Mouse (Mus musculus) hindbrain, embryonic 14.5 days (tissue): Measurements from ENCODE around the gene Arfip1. TPM values are rescaled to one million over a fixed set of nuclear protein-coding genes. Genes with fewer than 3 reads are reported as not detected.

ENCODE experiments used
- ATAC-seq: fragments of 200-750 bp; cut with Nextera tagmentation; 2 replicates; pipeline ENCODE4 v1.8.0; 2017; ENCODE audit warnings: moderate number of reproducible peaks, mild to moderate bottlenecking, moderate TSS enrichment, moderate library complexity; ENCODE audit not compliant: low FRiP score
- DNase-seq: peaks from one replicate; pipeline ENCODE4 v3.0.0-alpha.2; 2015; ENCODE audit warnings: low spot score
- H3K27ac ChIP-seq: fragments of 300-500 bp; sonication (generic); 2 replicates; pipeline ENCODE4 v1.5.1; 2014; ENCODE audit warnings: mild to moderate bottlenecking, moderate library complexity
- H3K27me3 ChIP-seq: fragments of 300-500 bp; sonication (generic); 2 replicates; pipeline ENCODE4 v1.6.1; 2014; ENCODE audit warnings: mild to moderate bottlenecking, low read length, mixed read lengths; ENCODE audit not compliant: control insufficient read depth, insufficient read depth
- H3K36me3 ChIP-seq: fragments of 300-500 bp; sonication (generic); replicated peaks from 2 replicates; pipeline ENCODE4 v1.6.1; 2014; ENCODE audit not compliant: control insufficient read depth, insufficient read depth
- H3K4me1 ChIP-seq: fragments of 300-500 bp; sonication (generic); replicated peaks from 2 replicates; pipeline ENCODE4 v1.6.1; 2014; ENCODE audit warnings: antibody characterized with exemption, low read length, mixed read lengths; ENCODE audit not compliant: control insufficient read depth, insufficient read depth
- H3K4me2 ChIP-seq: fragments of 300-500 bp; sonication (generic); replicated peaks from 2 replicates; pipeline ENCODE4 v1.6.1; 2014; ENCODE audit warnings: mild to moderate bottlenecking, moderate library complexity
- H3K4me3 ChIP-seq: fragments of 300-500 bp; sonication (generic); replicated peaks from 2 replicates; pipeline ENCODE4 v1.5.1; 2014; ENCODE audit warnings: mild to moderate bottlenecking, low read length
- H3K9ac ChIP-seq: fragments of 300-500 bp; sonication (generic); 2 replicates; pipeline ENCODE4 v1.6.1; 2014
- H3K9me3 ChIP-seq: fragments of 300-500 bp; sonication (generic); 2 replicates; pipeline ENCODE4 v1.6.1; 2016; ENCODE audit warnings: low read length; ENCODE audit not compliant: control insufficient read depth
- WGBS: fragments of 180-500 bp; shearing (Covaris S2); extraction: QIAGEN DNeasy Blood & Tissue Kit; methylation state at CpG from one replicate; pipeline ENCODE4 v1.1.7; 2014; 5-methylcytosine and 5-hydroxymethylcytosine counted together
- polyA plus RNA-seq: library from polyadenylated mRNA; unstranded; fragments of >200 nt; fragmentation: Nextera tagmentation; extraction: Ambion mirVana; gene quantifications from 2 replicates; pipeline ENCODE4 v1.2.1, GENCODE M21; 2014

Arfip1 gene
- polyA plus RNA-seq, 1 experiment from 2014 or later = 27.9 TPM

DNA sequence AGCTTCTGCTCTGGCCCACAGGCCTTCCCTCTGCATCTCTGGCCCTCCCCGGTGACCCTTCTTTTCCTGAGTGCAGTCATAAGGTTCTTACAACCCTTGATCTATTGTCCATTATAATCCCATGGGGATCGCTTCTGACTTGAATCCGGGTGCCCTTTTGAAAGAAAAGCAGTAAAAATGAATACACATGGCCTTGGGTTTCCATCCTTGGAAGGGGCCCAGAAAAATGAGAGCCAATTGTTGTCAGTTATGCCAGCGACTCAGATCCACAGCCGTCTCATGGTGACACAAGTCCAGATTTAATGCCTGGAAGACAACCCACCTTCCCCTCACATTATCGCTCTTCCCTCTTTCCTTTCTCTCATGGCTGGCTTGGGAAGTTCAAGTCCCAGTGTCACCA is 100.3 kb downstream of the Arfip1 start:
- Histone ChIP-seq H3K27me3 (peaks cover 24% of the 10 kb centered on the region), H3K4me2 (no peak overlapping the region), H3K4me1 (peaks cover 7% of the 10 kb centered on the region), H3K9me3 (no peaks in the 10 kb centered on the region), H3K27ac (no peak overlapping the region), H3K9ac (no peak overlapping the region), H3K36me3 (no peaks in the 10 kb centered on the region), H3K4me3 (no peak overlapping the region)
- no peak for ATAC-seq
- 74% methylated on average over 6 of the region's 6 CpGs for WGBS
- no peak for DNase-seq

DNA sequence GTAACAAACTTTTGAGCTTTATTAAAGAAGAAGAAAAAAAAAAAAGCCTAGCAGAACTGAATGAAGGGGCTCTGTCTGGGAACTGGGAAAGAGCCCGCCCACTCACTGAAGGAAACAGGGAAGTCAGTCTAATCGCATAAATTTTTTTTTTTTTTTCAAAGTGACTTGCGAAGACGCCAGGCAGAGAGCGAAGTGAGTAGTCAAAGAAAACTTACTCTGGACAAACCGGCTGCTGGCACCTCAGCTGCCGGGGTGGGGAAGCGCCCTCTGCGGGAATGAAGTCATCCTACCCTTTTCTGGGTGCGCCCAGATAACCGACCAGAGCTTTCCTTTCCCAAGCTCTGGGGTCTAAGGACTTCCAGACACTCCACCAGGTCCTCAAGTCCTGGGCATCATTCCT is 101.3 kb downstream of the Arfip1 start:
- H3K9ac ChIP-seq = peak overlapping the region; percentile 68; the same call in 1 of the 2 replicates
- WGBS = 1% methylated on average over 11 of the region's 11 CpGs
- peak; percentile 50 for DNase-seq
- no peaks in the 10 kb centered on the region for H3K9me3 ChIP-seq
- no peaks in the 10 kb centered on the region for H3K36me3 ChIP-seq
- H3K4me3 ChIP-seq = peak overlapping the region; percentile 59
- H3K27ac ChIP-seq = no peak overlapping the region
- peaks cover 7% of the 10 kb centered on the region for H3K4me1 ChIP-seq
- peak overlapping the region; percentile 88 for H3K4me2 ChIP-seq
- no peak for ATAC-seq
- peaks cover 27% of the 10 kb centered on the region for H3K27me3 ChIP-seq

GRCm38 (mm10) chr3:84480006-84480897 is 102.2 kb downstream of the Arfip1 start, which contains the start of gene Fhdc1:
Fhdc1 (minus strand) TSS chr3:84480429.
- no peaks in the 10 kb centered on the region for H3K9me3 ChIP-seq
- under 1% methylated on average over 76 of the region's 82 CpGs for WGBS
- H3K4me1 ChIP-seq = peaks cover 7% of the 10 kb centered on the region
- DNase-seq (peak; percentile 39), ATAC-seq (peak; percentile 82)
- peaks cover 27% of the 10 kb centered on the region for H3K27me3 ChIP-seq
- H3K4me3 ChIP-seq = peak within 1 kb of the TSS; percentile 59
- H3K27ac ChIP-seq = peak within 1 kb of the TSS; percentile 66
- H3K4me2 ChIP-seq = peak within 1 kb of the TSS; percentile 88
- H3K36me3 ChIP-seq = no peaks in the 10 kb centered on the region
- H3K9ac ChIP-seq = peak within 1 kb of the TSS; percentile 68

DNA sequence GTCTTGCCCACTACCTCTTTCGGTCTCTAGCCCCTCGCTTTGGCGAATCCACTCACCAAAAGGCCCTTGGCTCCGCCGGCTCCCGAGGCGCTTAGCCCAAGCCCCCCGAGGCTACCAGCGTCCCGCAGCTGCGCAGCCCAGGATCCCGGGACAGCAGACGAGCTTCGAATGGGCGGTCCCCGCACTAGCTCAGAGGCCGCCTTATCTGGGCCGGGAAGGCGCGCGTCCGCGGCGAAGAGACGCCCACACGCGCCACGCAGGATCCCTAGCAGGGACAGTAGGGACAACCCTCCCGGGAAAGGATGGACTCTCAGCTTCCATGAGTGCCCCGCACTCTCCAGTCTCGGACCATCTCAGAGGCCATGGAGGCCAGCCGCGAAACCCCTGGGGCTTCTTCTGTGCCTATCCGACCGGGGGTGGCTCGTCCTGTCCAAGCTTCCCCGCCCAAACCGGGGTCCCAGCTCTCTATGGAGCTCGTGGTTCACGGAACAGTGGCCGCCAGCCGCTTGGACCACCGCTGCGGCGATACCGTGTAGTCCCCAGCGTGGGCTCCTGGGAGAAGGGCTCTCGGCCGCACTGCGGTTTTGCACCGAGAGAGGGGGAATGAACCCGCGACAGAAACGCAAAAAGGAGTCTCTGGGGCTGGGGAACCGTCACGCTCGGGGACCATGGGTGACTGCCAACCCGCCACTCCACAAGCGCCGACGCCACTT is 103.0 kb downstream of the Arfip1 start:
- ATAC-seq (peak; percentile 29), DNase-seq (peak; percentile 43)
- Histone ChIP-seq H3K27me3 (peaks cover 27% of the 10 kb centered on the region), H3K9ac (peak overlapping the region; percentile 68), H3K4me3 (peak overlapping the region; percentile 59), H3K9me3 (no peaks in the 10 kb centered on the region), H3K4me2 (peak overlapping the region; percentile 88), H3K27ac (no peak overlapping the region), H3K36me3 (no peaks in the 10 kb centered on the region), H3K4me1 (peaks cover 7% of the 10 kb centered on the region)
- under 1% methylated on average over 61 of the region's 61 CpGs for WGBS

- ATAC-seq (no peak), DNase-seq (no peak)
- H3K4me3 ChIP-seq = peak overlapping the region; percentile 59
- 5% methylated on average over 12 of the region's 12 CpGs for WGBS
- H3K27ac ChIP-seq = no peak overlapping the region
- H3K9ac ChIP-seq = peak overlapping the region; percentile 68
- peaks cover 7% of the 10 kb centered on the region for H3K4me1 ChIP-seq
- H3K4me2 ChIP-seq = peak overlapping the region; percentile 88
- no peaks in the 10 kb centered on the region for H3K9me3 ChIP-seq
- peaks cover 27% of the 10 kb centered on the region for H3K27me3 ChIP-seq
- no peaks in the 10 kb centered on the region for H3K36me3 ChIP-seq
Observed at GRCm38 (mm10) chr3:84478896-84479292, 103.5 kb downstream of the Arfip1 start.

- no peak overlapping the region for H3K9ac ChIP-seq
- H3K9me3 ChIP-seq = no peaks in the 10 kb centered on the region
- peak overlapping the region; percentile 59 for H3K4me3 ChIP-seq
- DNase-seq (no peak), ATAC-seq (no peak)
- peaks cover 7% of the 10 kb centered on the region for H3K4me1 ChIP-seq
- H3K4me2 ChIP-seq = peak overlapping the region; percentile 88
- H3K36me3 ChIP-seq = no peaks in the 10 kb centered on the region
- no peak overlapping the region for H3K27ac ChIP-seq
- H3K27me3 ChIP-seq = peaks cover 27% of the 10 kb centered on the region
- 3% methylated on average over 7 of the region's 7 CpGs for WGBS
Observed at GRCm38 (mm10) chr3:84478195-84478594, 104.2 kb downstream of the Arfip1 start.

- no peak for ATAC-seq
- Histone ChIP-seq H3K4me3 (no peak overlapping the region), H3K27me3 (peaks cover 27% of the 10 kb centered on the region), H3K4me2 (peak overlapping the region; percentile 88), H3K9ac (no peak overlapping the region), H3K36me3 (no peaks in the 10 kb centered on the region), H3K9me3 (no peaks in the 10 kb centered on the region), H3K27ac (no peak overlapping the region), H3K4me1 (peaks cover 7% of the 10 kb centered on the region)
- no peak for DNase-seq
- WGBS = 89% methylated on average over 1 of the region's 1 CpGs
Observed at GRCm38 (mm10) chr3:84477498-84477897, 104.9 kb downstream of the Arfip1 start.

- no peak for DNase-seq
- Histone ChIP-seq H3K9me3 (no peaks in the 10 kb centered on the region), H3K36me3 (no peaks in the 10 kb centered on the region), H3K27me3 (peaks cover 23% of the 10 kb centered on the region), H3K4me2 (no peak overlapping the region), H3K4me3 (no peak overlapping the region), H3K9ac (no peak overlapping the region), H3K27ac (no peak overlapping the region), H3K4me1 (peaks cover 7% of the 10 kb centered on the region)
- ATAC-seq = no peak
- 91% methylated on average over 12 of the region's 12 CpGs for WGBS
Observed at GRCm38 (mm10) chr3:84474981-84475775, 107.2 kb downstream of the Arfip1 start.

DNA sequence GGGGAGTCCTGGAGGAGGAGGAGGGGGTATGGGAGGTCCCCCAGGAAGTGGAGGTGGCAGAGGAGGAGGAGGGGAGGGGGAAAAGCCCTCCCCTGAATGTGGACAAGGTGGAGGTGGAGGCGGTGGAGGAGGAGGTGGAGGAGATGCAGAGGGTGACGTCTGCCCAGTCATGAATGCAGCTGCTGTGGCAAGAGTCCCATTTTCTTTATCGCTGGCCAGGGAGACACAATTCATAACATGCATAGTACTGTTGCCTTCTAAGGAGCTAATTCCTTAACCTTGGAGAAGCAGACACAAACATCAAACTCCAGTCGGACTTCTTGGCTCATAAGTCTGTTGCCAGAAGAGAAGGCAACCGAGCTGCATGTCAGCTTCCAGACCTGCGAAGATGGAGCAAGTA is 108.0 kb downstream of the Arfip1 start:
- H3K4me2 ChIP-seq = no peak overlapping the region
- H3K27ac ChIP-seq = no peak overlapping the region
- WGBS = 85% methylated on average over 6 of the region's 6 CpGs
- ATAC-seq = no peak
- no peaks in the 10 kb centered on the region for H3K36me3 ChIP-seq
- no peak overlapping the region for H3K4me3 ChIP-seq
- peaks cover 23% of the 10 kb centered on the region for H3K27me3 ChIP-seq
- no peak for DNase-seq
- H3K4me1 ChIP-seq = peaks cover 7% of the 10 kb centered on the region
- H3K9me3 ChIP-seq = no peaks in the 10 kb centered on the region
- H3K9ac ChIP-seq = no peak overlapping the region
